Mouse (Mus musculus) kidney, adult 2 months (tissue): ENCODE measurements at regions not wholly inside any gene's neighbourhood (a gene's known extent, or its start where the extent isn't known, plus 50 kb on each side); places are given as distances from the start of the nearest gene placed in this dataset.

Source experiments
- CTCF ChIP-seq: fragments of 200-500 bp; conservative IDR thresholded peaks from 2 replicates; pipeline ENCODE4 v1.5.1; 2011; ENCODE audit warnings: low read depth, mild to moderate bottlenecking, control low read depth, low read length, moderate library complexity, mixed read lengths; ENCODE audit not compliant: insufficient read depth, insufficient read length
- POLR2A ChIP-seq: fragments of 200-500 bp; IDR thresholded peaks from one replicate; pipeline ENCODE4 v1.6.1; 2011; ENCODE audit warnings: low read depth, low read length, control low read depth

DNA sequence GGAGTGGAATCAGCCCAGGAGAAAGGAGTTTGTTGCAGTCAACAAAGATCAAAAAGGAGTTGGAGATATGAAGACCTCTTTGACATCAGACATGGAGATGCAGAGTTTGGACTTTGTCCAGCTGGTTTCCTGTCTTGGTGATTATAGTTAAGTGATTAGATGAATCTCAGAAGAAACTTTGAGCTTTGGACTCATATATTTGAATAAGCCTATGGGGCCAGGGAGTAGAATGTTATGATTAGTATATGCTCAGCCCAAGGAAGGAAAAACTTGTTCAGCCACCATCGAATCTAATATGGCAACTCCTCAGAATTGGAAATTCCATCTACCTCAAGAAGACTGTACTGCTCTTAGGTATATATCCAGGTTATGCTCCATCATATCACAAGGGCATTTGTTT, 137.6 kb upstream of the Klhl1 start:
- TF ChIP-seq CTCF (no peak), POLR2A (no peak)
